Mouse (Mus musculus): ENCODE results near the gene Bad.

Gene Bad

DNA sequence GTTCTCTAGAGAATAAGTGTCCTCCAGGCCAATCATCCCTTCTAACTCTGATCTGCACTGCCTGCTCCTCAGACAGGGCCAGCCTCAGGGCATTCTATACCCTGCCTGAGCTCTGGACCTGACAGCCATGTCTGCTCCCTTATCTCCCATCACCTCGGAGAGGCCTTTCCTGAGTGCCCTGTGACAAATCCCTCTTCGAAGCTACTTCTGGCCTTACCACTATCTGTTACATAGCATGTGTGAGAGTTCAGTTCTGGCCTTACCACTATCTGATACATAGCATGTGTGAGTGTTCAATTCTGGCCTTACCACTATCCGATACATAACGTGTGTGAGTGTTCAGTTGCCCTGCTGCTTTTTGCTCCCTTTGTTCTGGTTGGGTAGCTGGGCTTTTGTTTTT is 26.4 kb upstream of the Bad start:
- DNase-seq: no peak

GRCm38 (mm10) chr19:6916496-6916895 is 25.2 kb upstream of the Bad start:
- DNase-seq: no peak

- no peak for DNase-seq
Observed at GRCm38 (mm10) chr19:6918321-6918720, 23.3 kb upstream of the Bad start.

DNA sequence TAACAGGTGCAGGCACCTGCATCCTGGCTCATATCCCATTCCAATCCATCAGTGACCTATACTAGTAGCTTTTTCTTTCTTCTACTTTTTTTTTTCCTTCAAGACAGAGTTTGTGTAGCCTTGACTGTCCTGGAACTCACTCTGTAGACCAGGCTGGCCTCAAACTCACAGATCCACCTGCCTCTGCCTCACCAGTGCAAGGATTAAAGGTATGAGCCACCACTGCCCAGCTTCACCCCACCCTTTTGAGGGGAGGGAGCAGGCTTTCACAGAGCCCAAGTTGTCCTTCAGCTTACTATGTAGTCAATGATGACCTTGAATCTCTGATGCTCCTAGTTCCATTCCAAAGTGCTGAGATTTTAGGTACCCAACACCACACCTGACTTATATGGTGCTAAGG is 22.2 kb upstream of the Bad start:
- no peak for DNase-seq

DNA sequence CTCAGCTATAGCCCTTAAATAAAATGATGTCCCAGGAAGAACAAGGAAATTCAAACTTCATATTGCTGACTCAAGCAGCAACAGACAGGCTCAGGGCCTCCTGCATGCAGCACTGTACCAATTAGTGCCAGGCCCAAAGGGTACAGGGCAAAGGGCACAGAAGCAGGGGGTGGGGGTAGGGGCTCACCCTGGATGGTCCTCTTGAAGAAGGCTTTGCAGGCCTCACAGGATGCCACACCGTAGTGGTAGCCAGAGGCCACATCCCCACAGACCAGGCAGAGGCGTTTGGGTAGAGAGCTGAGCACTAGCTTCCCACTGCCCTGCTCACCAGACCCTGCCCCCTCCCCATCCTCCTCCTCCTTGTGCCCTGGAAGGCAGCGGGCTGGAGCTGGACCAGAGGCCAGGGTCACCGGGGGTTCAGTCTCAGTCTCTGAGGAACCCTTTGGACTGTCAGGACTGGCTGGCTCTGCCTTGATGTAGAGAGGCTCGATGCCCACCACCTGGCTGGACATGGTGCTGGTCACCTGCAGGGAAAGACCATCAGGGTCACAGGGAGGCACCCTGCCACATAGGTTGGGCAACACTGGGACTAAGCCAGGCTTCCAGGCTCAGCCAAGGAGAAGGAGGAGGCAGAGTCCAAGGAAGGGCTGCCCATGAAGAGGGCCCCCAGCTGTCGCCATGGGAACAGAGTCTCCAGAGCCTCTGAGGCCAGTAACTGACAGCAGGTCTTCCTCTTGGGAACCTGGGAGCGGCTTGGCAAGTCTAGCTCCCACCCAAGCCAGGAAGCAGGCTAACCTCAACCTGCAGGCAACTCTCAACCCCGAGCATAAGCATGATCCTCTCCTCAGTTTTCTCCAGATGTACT is 21.6 kb upstream of the Bad start:
- no peak for DNase-seq

- DNase-seq: peak; percentile 69
Observed at GRCm38 (mm10) chr19:6920741-6921636, 20.7 kb upstream of the Bad start.

- peak; percentile 100 for DNase-seq
Observed at GRCm38 (mm10) chr19:6921647-6922567, 19.8 kb upstream of the Bad start, which contains the start of gene Esrra. Gene Esrra, minus strand, starts transcription at chr19:6921813.

- no peak for DNase-seq
Observed at GRCm38 (mm10) chr19:6922901-6923735, 18.5 kb upstream of the Bad start.

DNA sequence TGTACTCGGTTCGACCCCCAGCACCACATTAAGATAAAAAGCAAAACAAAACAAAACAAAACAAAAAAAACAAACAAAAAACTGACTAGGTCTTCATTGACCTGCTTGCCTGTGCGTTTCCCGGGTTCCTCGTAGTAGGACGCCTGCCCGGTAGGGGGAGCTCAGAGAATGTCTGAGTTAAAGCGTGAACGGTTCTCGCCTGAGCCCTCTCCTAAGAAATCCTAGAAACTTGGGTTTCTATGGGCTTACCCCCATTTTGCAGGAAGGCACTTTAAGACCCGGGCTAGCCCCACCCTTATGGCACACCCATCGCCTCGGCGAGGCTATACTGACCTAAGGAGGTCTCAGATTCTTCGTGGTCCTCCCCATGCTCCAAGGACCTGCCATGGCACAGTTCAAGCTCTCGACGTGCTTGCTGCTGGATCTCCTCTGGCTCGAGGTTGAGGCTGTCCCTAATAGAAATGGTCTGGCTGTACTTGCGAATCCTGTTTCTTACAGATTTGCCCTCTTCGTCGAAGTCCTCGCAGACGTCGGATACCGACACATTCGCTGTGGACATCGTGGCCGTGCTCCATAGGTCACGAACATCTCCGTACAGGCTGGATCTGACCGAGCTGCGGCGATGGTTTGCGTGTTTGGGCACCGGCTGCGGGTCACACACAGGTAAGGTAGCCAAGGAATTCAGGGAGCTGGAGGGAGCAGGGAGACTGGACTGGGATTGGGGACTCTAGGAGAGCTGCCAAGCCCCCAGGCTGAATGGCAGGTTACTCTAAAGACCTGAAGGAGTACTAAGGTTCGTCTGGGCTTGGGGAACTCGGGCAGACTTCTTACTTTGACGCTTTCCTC is 17.0 kb upstream of the Bad start:
- DNase-seq: peak; percentile 89

DNA sequence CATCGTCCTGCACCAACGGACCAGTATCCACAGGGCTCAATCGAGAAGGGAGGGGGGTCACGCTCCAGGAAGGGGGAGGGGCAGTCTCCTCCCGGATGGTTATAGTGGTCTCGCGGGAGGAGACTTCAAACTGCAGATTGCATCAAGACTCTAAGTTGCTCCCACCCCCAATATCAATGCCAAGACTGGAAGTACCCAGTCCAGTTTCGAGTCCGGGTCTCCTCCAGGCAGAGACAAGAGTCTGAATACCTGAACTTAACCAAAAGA is 16.4 kb upstream of the Bad start, which contains the start of gene Catsperz:
Gene Catsperz, minus strand, starts transcription at position 74 of the 267 bp plus-strand sequence.
- no peak for DNase-seq

GRCm38 (mm10) chr19:6925611-6926329 is 15.9 kb upstream of the Bad start:
- no peak for DNase-seq

DNA sequence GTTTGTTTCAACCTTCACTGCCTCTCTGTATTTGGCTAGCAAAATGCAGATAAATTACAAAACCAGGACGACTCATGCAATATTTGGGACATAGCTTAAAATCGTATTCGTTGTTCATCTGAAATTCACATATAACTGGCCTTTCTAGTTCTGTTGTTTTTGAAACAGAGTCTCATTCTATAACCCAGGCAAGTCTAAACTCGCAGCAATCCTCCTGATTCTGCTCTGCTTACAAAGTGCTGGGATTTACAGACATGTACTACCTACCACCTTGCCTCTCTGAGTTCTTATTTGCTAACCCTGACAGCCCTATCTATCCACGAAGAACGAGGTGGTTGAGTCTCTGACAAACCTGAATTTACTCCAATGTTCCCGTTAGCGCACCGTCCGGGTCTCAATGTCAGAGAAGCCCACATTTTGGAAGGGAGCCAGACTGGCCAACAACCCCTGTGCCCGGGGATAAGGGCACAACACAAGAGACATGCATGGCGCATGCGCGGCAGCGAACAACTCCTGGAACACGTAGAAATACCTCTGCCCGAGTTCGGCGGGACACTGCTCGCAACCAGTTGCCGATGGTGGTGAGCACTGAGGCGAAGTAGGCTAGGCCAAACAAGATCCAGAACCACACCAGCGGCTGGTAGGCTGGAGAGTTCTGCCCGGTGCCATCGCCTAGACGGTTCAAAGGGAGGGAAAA is 15.0 kb upstream of the Bad start:
- no peak for DNase-seq

DNA sequence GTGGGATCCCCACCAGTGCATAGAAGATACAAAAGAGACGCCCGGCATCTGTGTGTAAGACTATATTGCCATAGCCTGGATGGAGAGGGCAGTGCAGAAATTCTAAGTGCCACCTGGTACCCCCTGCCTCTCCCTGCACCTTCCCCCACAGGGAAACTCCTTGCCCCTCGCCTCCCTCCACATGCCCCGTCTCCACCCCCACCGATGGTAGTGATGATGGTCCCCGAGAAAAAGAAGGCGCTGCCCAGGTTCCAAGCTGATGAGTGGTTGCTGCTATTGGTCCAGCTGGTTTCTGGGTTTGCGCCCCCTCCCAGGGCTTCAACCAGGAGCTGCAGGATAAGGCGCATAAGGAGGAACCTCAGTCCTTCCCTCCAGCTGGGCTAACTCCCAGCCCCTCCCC is 13.6 kb upstream of the Bad start:
- DNase-seq: no peak

DNA sequence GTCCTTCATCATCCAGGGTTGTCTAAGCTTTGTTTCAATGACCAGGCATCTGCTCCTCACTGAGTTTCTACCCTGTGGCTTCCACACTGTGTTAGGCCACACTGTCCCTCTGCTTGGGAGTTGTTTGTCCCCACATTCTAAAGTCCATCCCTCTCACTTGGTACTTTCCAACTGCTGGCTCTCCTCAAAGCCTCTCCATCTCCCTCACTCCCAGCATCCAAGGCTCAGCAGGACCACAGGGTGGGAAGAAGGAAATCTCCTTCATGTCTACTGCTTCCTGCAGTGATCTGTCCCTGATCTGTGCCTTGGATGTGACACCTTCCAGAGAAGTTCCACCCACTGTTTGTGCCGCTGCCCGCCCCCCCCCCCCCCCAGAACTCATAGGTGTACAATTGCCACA is 10.7 kb upstream of the Bad start:
- DNase-seq: no peak

DNA sequence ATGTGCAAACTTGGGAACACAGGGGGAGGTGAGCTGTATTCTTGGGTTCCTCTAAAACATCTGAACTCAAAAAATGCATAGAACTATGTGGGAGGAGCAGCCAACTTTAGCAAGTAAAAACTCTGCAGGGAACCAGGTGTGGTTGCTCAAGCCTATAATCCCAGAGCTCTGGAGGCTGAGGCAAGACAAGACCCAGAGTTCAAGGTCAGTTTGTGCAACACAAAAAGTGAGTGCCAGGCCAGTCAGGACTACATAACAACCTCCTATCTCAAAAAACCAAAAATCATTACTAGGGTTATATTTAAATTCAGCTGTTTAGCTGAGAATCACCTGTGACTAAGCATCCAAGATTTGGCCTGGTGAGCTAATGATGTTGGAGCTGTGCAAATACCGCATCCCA is 9.6 kb upstream of the Bad start:
- no peak for DNase-seq

DNA sequence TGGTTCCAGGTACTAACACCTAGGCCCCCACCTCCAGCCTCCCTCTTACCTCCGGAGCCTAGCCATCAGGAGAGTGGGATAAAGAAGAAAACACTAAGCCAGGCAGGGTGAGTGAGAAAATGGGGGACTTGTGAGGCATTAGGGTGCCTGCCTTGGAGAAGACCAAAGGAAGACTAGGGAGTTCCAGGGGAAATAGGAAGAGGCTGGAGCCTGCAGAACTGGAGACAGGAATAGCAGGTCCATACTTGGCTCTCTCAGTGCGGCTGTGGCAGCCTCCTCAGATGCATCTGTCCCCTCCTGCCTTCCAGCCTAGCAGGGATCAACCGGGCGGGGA is 8.6 kb upstream of the Bad start:
- no peak for DNase-seq

- no peak for DNase-seq
Observed at GRCm38 (mm10) chr19:6933436-6934194, 8.0 kb upstream of the Bad start.

GRCm38 (mm10) chr19:6934195-6934977 is 7.3 kb upstream of the Bad start, which contains the start of gene Kcnk4:
Gene Kcnk4, minus strand, starts transcription at chr19:6934515.
- no peak for DNase-seq

Data from thymus, postnatal 25 days (tissue).